Mouse (Mus musculus) lung, embryonic 16.5 days (tissue): ENCODE data around the gene Tsga10. TPM values are rescaled to one million over a fixed set of nuclear protein-coding genes. Genes with fewer than 3 reads are reported as not detected.
A peak's percentile ranks its signal among the peaks of the same experiment; 100 is the strongest.

ENCODE experiments used
- ATAC-seq: fragments of 200-750 bp; cut with Nextera tagmentation; 2 replicates; pipeline ENCODE4 v1.8.0; 2017; ENCODE audit warnings: low read depth, mild to moderate bottlenecking, moderate library complexity
- H3K27ac ChIP-seq: fragments of 300-500 bp; sonication (generic); 2 replicates; pipeline ENCODE4 v1.5.1; 2014; ENCODE audit warnings: mild to moderate bottlenecking, control low read depth, low read length
- H3K27me3 ChIP-seq: fragments of 300-500 bp; sonication (generic); 2 replicates; pipeline ENCODE4 v1.6.1; 2014; ENCODE audit warnings: low read depth, low read length, mixed read lengths; ENCODE audit not compliant: control insufficient read depth, insufficient read depth
- H3K36me3 ChIP-seq: fragments of 300-500 bp; sonication (generic); 2 replicates; pipeline ENCODE4 v1.6.1; 2014; ENCODE audit warnings: low read length; ENCODE audit not compliant: control insufficient read depth, insufficient read depth
- H3K4me1 ChIP-seq: fragments of 300-500 bp; sonication (generic); replicated peaks from 2 replicates; pipeline ENCODE4 v1.6.1; 2014; ENCODE audit warnings: low read length, mixed read lengths; ENCODE audit not compliant: control insufficient read depth, insufficient read depth
- H3K4me2 ChIP-seq: fragments of 300-500 bp; sonication (generic); 2 replicates; pipeline ENCODE4 v1.6.1; 2014; ENCODE audit warnings: low read depth, low read length, control low read depth
- H3K4me3 ChIP-seq: fragments of 300-500 bp; sonication (generic); 2 replicates; pipeline ENCODE4 v1.5.1; 2014; ENCODE audit warnings: mild to moderate bottlenecking, low read length, control low read depth
- H3K9ac ChIP-seq: fragments of 300-500 bp; sonication (generic); 2 replicates; pipeline ENCODE4 v1.6.1; 2014; ENCODE audit warnings: low read length, control low read depth
- H3K9me3 ChIP-seq: fragments of 300-500 bp; sonication (generic); 2 replicates; pipeline ENCODE4 v1.6.1; 2016; ENCODE audit warnings: low read length; ENCODE audit not compliant: control insufficient read depth
- WGBS: fragments of 180-500 bp; shearing (Covaris S2); extraction: QIAGEN DNeasy Blood & Tissue Kit; methylation state at CpG from one replicate; pipeline ENCODE4 v1.1.7; 2014; 5-methylcytosine and 5-hydroxymethylcytosine counted together
- polyA plus RNA-seq: library from polyadenylated mRNA; unstranded; fragments of >200 nt; fragmentation: Nextera tagmentation; extraction: Ambion mirVana; gene quantifications from 2 replicates; pipeline ENCODE4 v1.2.1, GENCODE M21; 2015

Tsga10 gene
- polyA plus RNA-seq, result 8.2 and 9.5 TPM in 2 replicates

GRCm38 (mm10) chr1:37866286-37866685 lies at the start of gene Tsga10:
Tsga10 (minus strand) TSS chr1:37866429.
- ATAC-seq, result no peak
- no peaks in the 10 kb centered on the region for H3K9me3 ChIP-seq
- 81% methylated on average over 6 of the region's 6 CpGs for WGBS
- peak within 1 kb of the TSS; percentile 81 for H3K4me3 ChIP-seq
- H3K36me3 ChIP-seq, result no peaks in the 10 kb centered on the region
- peak within 1 kb of the TSS; percentile 90 for H3K4me2 ChIP-seq
- H3K27me3 ChIP-seq, result peaks cover 2% of the 10 kb centered on the region; the same call in 1 of the 2 replicates
- peak within 1 kb of the TSS; percentile 93 for H3K27ac ChIP-seq
- peaks cover 6% of the 10 kb centered on the region for H3K4me1 ChIP-seq
- peak within 1 kb of the TSS; percentile 84 for H3K9ac ChIP-seq

GRCm38 (mm10) chr1:37912751-37913150 lies 46.5 kb upstream of the Tsga10 start:
- no peaks in the 10 kb centered on the region for H3K36me3 ChIP-seq
- no peak overlapping the region for H3K27ac ChIP-seq
- no peak overlapping the region for H3K4me2 ChIP-seq
- H3K4me1 ChIP-seq, result no peaks in the 10 kb centered on the region
- WGBS, result 64% methylated on average over 2 of the region's 2 CpGs
- ATAC-seq, result no peak
- no peaks in the 10 kb centered on the region for H3K27me3 ChIP-seq
- H3K4me3 ChIP-seq, result no peak overlapping the region
- no peak overlapping the region for H3K9ac ChIP-seq
- no peaks in the 10 kb centered on the region for H3K9me3 ChIP-seq

GRCm38 (mm10) chr1:37903178-37903577 lies 36.9 kb upstream of the Tsga10 start:
- peaks cover 10% of the 10 kb centered on the region for H3K36me3 ChIP-seq
- H3K27me3 ChIP-seq, result no peaks in the 10 kb centered on the region
- H3K9me3 ChIP-seq, result no peaks in the 10 kb centered on the region
- no peak overlapping the region for H3K9ac ChIP-seq
- no peaks in the 10 kb centered on the region for H3K4me1 ChIP-seq
- 24% methylated on average over 6 of the region's 6 CpGs for WGBS
- no peak overlapping the region for H3K4me3 ChIP-seq
- H3K27ac ChIP-seq, result no peak overlapping the region
- ATAC-seq, result peak; percentile 67
- no peak overlapping the region for H3K4me2 ChIP-seq

- Histone ChIP-seq H3K4me3 (no peak overlapping the region), H3K9me3 (no peaks in the 10 kb centered on the region), H3K27me3 (no peaks in the 10 kb centered on the region), H3K4me1 (no peaks in the 10 kb centered on the region), H3K4me2 (no peak overlapping the region), H3K9ac (no peak overlapping the region), H3K36me3 (peaks cover 29% of the 10 kb centered on the region), H3K27ac (no peak overlapping the region)
- ATAC-seq, result no peak; the same call in 1 of the 2 replicates
- 54% methylated on average over 6 of the region's 6 CpGs for WGBS
These were observed 34.1 kb upstream of the Tsga10 start for GRCm38 (mm10) chr1:37900288-37900687.

- ATAC-seq, result no peak
- Histone ChIP-seq H3K9me3 (no peaks in the 10 kb centered on the region), H3K4me1 (no peaks in the 10 kb centered on the region), H3K27ac (no peak overlapping the region), H3K4me2 (no peak overlapping the region), H3K9ac (no peak overlapping the region), H3K4me3 (no peak overlapping the region), H3K27me3 (no peaks in the 10 kb centered on the region), H3K36me3 (peaks cover 29% of the 10 kb centered on the region)
- 70% methylated on average over 4 of the region's 4 CpGs for WGBS
These were observed 33.6 kb upstream of the Tsga10 start for GRCm38 (mm10) chr1:37899816-37900215.

- H3K4me1 ChIP-seq, result peaks cover 9% of the 10 kb centered on the region
- no peak overlapping the region for H3K4me3 ChIP-seq
- no peak overlapping the region for H3K9ac ChIP-seq
- H3K4me2 ChIP-seq, result no peak overlapping the region
- H3K9me3 ChIP-seq, result no peaks in the 10 kb centered on the region
- no peaks in the 10 kb centered on the region for H3K27me3 ChIP-seq
- no peak for ATAC-seq
- H3K36me3 ChIP-seq, result peaks cover 32% of the 10 kb centered on the region
- H3K27ac ChIP-seq, result no peak overlapping the region
These were observed 28.4 kb upstream of the Tsga10 start for GRCm38 (mm10) chr1:37894606-37895005.

- H3K36me3 ChIP-seq, result peaks cover 13% of the 10 kb centered on the region
- peak overlapping the region; percentile 61 for H3K4me3 ChIP-seq
- 48% methylated on average over 3 of the region's 3 CpGs for WGBS
- H3K9me3 ChIP-seq, result no peaks in the 10 kb centered on the region
- no peak for ATAC-seq
- peaks cover 15% of the 10 kb centered on the region for H3K4me1 ChIP-seq
- no peak overlapping the region for H3K9ac ChIP-seq
- H3K27ac ChIP-seq, result no peak overlapping the region
- H3K4me2 ChIP-seq, result peak overlapping the region; percentile 79
- no peaks in the 10 kb centered on the region for H3K27me3 ChIP-seq
These were observed 25.2 kb upstream of the Tsga10 start for GRCm38 (mm10) chr1:37891400-37891799.

- peaks cover 4% of the 10 kb centered on the region; the same call in 1 of the 2 replicates for H3K36me3 ChIP-seq
- peak within 1 kb of the TSS; percentile 67 for H3K27ac ChIP-seq
- peak within 1 kb of the TSS; percentile 68 for H3K9ac ChIP-seq
- H3K4me3 ChIP-seq, result peak within 1 kb of the TSS; percentile 61
- no peaks in the 10 kb centered on the region for H3K9me3 ChIP-seq
- peak within 1 kb of the TSS; percentile 79 for H3K4me2 ChIP-seq
- ATAC-seq, result peak; percentile 95
- WGBS, result under 1% methylated on average over 40 of the region's 41 CpGs
- H3K4me1 ChIP-seq, result peaks cover 15% of the 10 kb centered on the region
- H3K27me3 ChIP-seq, result no peaks in the 10 kb centered on the region
These were observed 23.9 kb upstream of the Tsga10 start, which contains the start of the genes Mitd1 and Mrpl30 for GRCm38 (mm10) chr1:37890025-37890652. Mitd1 (minus strand) TSS chr1:37890411. Mrpl30 (plus strand) TSS chr1:37890477.

- peak overlapping the region; percentile 68 for H3K9ac ChIP-seq
- peak overlapping the region; percentile 79 for H3K4me2 ChIP-seq
- no peak for ATAC-seq
- peaks cover 15% of the 10 kb centered on the region for H3K4me1 ChIP-seq
- peak overlapping the region; percentile 61 for H3K4me3 ChIP-seq
- 75% methylated on average over 7 of the region's 7 CpGs for WGBS
- no peaks in the 10 kb centered on the region for H3K27me3 ChIP-seq
- no peaks in the 10 kb centered on the region for H3K9me3 ChIP-seq
- peaks cover 6% of the 10 kb centered on the region; the same call in 1 of the 2 replicates for H3K36me3 ChIP-seq
- H3K27ac ChIP-seq, result no peak overlapping the region
These were observed 23.0 kb upstream of the Tsga10 start for GRCm38 (mm10) chr1:37889206-37889605.
